Mouse (Mus musculus) bone marrow macrophage, adult 2 months (primary cell): ENCODE data around the gene Ell2. TPM values are rescaled to one million over a fixed set of nuclear protein-coding genes. Genes with fewer than 3 reads are reported as not detected.
"Not testable (repeated sequence)": the region's sequence is repeated elsewhere in the genome, so short reads cannot be mapped to it uniquely, and the experiment has no call there.

ENCODE experiments used
- H3K27ac ChIP-seq: 2 replicates; pipeline ENCODE4 v1.5.1; 2012; ENCODE audit warnings: low read depth, low read length; ENCODE audit not compliant: insufficient read depth
- H3K4me1 ChIP-seq: 2 replicates; pipeline ENCODE4 v1.6.1; 2012; ENCODE audit warnings: low read length; ENCODE audit not compliant: control insufficient read depth, insufficient read depth
- H3K4me3 ChIP-seq: 2 replicates; pipeline ENCODE4 v1.5.1; 2012; ENCODE audit warnings: mild to moderate bottlenecking, low read length, moderate library complexity; ENCODE audit not compliant: insufficient read depth
- CTCF ChIP-seq: IDR thresholded peaks from 2 replicates; pipeline ENCODE4 v1.5.1; 2012; ENCODE audit warnings: low read depth, mild to moderate bottlenecking, low read length, moderate library complexity
- POLR2A ChIP-seq: IDR thresholded peaks from 2 replicates; pipeline ENCODE4 v1.6.1; 2012; ENCODE audit warnings: mild to moderate bottlenecking, low read depth, low read length, borderline replicate concordance
- polyA plus RNA-seq: library from polyadenylated mRNA; stranded (reverse); fragments of >200 nt; gene quantifications from 2 replicates; pipeline ENCODE4 v1.2.4, GENCODE M21; 2012; ENCODE audit not compliant: missing spikeins, insufficient read depth, insufficient read length

The Ell2 gene
- polyA plus RNA-seq, 1 experiment = 37.3 TPM

DNA sequence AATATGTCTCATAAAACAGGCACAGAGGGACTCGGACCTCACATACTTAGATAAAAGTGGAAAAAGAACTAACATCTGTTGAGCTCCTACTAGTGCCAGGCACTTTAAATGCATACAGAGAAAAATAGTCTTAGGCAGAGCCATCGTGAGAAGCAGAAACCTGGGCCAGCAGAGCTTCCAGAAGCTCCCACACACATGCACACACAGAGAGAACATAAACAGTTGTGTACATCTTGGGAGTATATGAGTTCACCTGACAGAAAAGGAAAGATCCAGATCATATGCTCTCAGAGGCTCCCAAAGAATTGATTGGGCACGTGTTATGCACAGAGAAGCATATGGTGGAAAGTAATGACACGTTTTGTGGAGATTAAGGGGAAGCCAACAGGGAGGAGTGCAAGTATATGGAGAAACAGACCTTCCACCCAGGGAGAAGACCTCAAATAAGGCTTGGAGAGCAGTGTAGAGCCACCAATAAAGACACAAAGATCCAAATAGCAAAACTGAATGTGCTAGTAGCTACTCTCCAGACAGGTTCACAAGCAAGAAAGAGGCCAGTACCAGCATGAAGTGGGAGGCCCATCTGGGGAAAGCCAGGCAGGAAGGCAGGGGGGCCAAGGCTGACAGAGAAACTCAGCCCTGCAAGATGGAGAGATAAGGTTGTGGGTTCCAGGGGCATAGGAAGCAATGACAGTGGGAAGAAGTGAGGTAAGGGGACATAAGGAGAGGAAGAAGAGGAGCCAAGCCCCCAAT, 2.6 kb downstream of the Ell2 start:
- Histone ChIP-seq H3K27ac (peak overlapping the region; percentile 62), H3K4me3 (peak overlapping the region; percentile 86), H3K4me1 (peaks cover 22% of the 10 kb centered on the region)
- no peak for TF ChIP-seq POLR2A
- no peak for TF ChIP-seq CTCF

GRCm38 (mm10) chr13:75710152-75710551, 3.6 kb downstream of the Ell2 start:
- peaks cover 25% of the 10 kb centered on the region for H3K4me1 ChIP-seq

GRCm38 (mm10) chr13:75711517-75711916, 5.0 kb downstream of the Ell2 start:
- H3K4me1 ChIP-seq = peaks cover 28% of the 10 kb centered on the region
- H3K27ac ChIP-seq, H3K4me3 ChIP-seq: not testable (repeated sequence)

More at GRCm38 (mm10) chr13:75710152-75710551, 3.6 kb downstream of the Ell2 start:
- H3K4me3 ChIP-seq = peak overlapping the region; percentile 86; the same call in 1 of the 2 replicates
- TF ChIP-seq CTCF = no peak
- no peak for TF ChIP-seq POLR2A
- H3K27ac ChIP-seq = 0 out of 2 replicates have a peak overlapping the region, but pooled peaks have one; percentile 21

DNA sequence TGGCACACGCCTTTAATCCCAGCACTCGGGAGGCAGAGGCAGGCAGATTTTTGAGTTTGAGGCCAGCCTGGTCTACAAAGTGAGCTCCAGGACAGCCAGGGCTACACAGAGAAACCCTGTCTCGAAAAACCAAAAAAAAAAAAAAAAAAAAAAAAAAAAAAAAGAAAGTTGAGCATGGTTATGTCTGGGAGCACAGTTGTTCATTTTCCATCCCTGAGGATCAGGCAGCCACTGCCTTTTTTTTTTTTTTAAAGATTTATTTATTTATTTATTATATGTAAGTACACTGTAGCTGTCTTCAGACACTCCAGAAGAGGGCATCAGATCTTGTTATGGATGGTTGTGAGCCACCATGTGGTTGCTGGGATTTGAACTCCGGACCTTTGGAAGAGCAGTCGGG, 6.0 kb downstream of the Ell2 start:
- peaks cover 31% of the 10 kb centered on the region for H3K4me1 ChIP-seq
- not testable (repeated sequence) for H3K4me3 ChIP-seq

GRCm38 (mm10) chr13:75714407-75714806, 7.8 kb downstream of the Ell2 start:
- no peak overlapping the region for H3K27ac ChIP-seq
- H3K4me1 ChIP-seq = peaks cover 35% of the 10 kb centered on the region

More for the DNA sequence above, 6.0 kb downstream of the Ell2 start:
- H3K27ac ChIP-seq = not testable (repeated sequence)

DNA sequence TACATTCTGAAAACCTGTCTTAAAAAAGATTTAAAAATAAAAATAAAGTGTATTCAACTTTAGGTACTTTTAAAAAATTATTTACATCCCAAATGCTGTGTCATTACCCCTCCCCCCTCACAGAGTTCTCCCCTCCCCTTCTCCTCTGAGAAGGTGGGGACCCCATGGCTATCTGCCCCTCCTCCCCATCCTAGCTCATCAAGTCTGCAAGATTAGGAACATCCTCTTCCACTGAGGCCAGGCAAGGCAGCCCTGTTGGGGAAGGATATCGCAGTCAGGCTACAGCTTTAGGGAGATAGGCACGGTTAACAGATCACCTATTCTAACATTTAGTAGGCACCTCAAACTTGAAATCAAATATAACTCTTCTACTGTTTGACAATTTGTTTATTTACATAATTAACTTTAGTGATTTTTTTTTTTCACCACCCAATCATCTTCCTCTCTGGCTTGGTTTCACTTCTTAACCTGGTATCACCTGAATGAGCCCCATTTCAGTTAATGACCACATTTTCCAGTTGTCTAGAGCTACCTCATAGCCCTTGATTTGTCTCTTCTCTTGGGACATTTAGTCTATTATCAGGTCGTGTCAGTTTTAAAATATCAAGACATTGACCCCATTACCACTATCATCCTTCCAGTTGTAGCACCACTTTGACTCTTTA, 11.2 kb downstream of the Ell2 start:
- Histone ChIP-seq H3K4me1 (peaks cover 25% of the 10 kb centered on the region), H3K27ac (no peak overlapping the region), H3K4me3 (no peak overlapping the region)
- no peak for TF ChIP-seq POLR2A
- TF ChIP-seq CTCF = no peak

More at GRCm38 (mm10) chr13:75714407-75714806, 7.8 kb downstream of the Ell2 start:
- no peak for TF ChIP-seq CTCF
- no peak for TF ChIP-seq POLR2A
- no peak overlapping the region for H3K4me3 ChIP-seq

DNA sequence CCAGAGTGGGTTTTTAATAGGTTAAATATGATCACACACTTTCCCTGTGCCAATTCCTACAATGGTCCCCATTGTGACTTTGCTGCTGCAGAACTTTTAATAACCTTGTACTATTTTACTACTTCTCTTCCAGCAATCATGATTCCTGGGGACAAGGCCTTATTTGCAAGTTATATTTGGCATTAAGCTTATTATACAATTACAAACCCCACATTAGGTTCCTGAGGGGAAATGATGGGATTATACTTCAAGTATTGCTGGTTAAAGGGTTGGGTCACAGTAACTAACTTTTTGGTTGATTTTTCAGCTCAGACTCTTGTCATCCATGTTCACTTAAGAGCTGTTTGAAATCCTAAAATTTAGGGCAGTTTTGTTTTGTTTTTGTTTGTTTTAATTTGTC, 11.8 kb downstream of the Ell2 start:
- TF ChIP-seq POLR2A = no peak
- TF ChIP-seq CTCF = no peak
- Histone ChIP-seq H3K27ac (no peak overlapping the region), H3K4me3 (no peak overlapping the region), H3K4me1 (peaks cover 24% of the 10 kb centered on the region)

DNA sequence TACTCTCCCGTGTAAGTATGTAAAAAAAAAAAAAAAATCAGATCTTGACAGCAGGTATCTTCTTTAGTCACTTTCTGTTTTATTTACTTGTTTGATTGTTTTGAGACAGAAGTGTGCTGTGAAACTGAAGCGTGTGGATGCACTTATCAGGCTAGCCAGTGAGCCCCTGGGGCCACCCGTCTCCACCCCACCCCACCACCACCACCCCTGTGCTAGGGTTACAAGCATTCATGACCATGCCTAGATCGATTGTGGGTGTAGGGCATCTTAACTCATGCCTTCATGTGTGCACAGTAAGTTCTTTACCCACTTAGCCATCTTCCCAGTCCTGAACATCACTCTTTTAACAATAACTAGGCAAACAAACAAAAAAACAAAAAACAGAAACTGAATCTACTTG, 13.1 kb downstream of the Ell2 start:
- Histone ChIP-seq H3K27ac (no peak overlapping the region), H3K4me3 (no peak overlapping the region), H3K4me1 (peaks cover 20% of the 10 kb centered on the region)
- no peak for TF ChIP-seq CTCF

- Histone ChIP-seq H3K4me3 (no peak overlapping the region), H3K27ac (no peak overlapping the region), H3K4me1 (peaks cover 18% of the 10 kb centered on the region)
Measured at GRCm38 (mm10) chr13:75726569-75727373, 20.2 kb downstream of the Ell2 start.

DNA sequence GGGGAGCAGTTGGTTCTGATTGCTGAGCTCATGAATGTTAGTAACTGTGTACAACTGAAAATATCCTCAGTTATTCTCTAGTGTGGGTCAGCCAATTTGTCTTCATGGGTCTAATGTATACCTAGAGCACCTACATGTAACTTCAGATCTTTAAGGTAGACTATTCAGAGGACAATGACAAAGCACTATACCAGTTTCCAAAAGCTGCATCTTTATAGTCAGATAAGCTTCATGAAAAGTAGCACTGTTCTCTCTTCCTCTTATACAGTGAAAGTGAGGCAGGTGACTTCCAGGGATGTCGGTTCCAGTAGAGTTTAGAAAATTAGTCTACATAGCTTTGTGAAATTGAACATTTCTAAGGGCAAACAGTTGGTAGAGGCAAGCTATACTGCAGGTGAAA, 21.4 kb downstream of the Ell2 start:
- Histone ChIP-seq H3K4me1 (peaks cover 21% of the 10 kb centered on the region), H3K27ac (no peak overlapping the region), H3K4me3 (no peak overlapping the region)
- TF ChIP-seq CTCF (no peak), POLR2A (no peak)

More at GRCm38 (mm10) chr13:75726569-75727373, 20.2 kb downstream of the Ell2 start:
- TF ChIP-seq POLR2A (no peak), CTCF (no peak)
